Mouse (Mus musculus): Measurements from ENCODE around the gene Surf2. TPM values are rescaled to one million over a fixed set of nuclear protein-coding genes. Genes with fewer than 3 reads are reported as not detected.

Gene Surf2
- polyA plus RNA-seq, 1 experiment from 2014 or later, result 39.4 TPM

DNA sequence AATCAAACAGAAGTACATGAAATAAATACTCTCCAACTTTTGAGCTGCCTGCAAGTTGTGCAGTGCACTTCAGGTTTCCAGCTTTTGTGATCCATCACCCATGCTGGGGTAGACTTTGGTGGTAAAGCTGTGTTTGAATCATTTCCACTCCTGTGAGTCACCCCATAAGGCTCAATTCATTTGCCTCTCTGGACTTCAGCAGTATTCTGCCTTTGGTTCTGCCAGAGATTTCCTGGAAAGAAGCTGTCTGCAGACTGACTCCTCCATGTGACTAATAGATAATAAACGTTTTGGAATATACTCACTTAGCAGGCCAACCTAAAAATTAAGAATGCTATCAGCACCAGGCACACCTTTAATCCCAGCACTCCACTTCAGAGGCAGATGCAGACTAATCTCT is 15.4 kb upstream of the Surf2 start:
- 65% methylated on average over 1 of the region's 1 CpGs for WGBS
- Histone ChIP-seq H3K27ac (no peak overlapping the region), H3K9me3 (replicated peaks; ENCODE audit: low read length) (no peaks in the 10 kb centered on the region), H3K4me2 (ENCODE audit: low read length) (no peak overlapping the region), H3K4me3 (replicated peaks; ENCODE audit: low read depth, low read length) (no peak overlapping the region), H3K9ac (ENCODE audit: low read depth, low read length) (no peak overlapping the region), H3K36me3 (ENCODE audit: insufficient read depth, low read length) (peaks cover 34% of the 10 kb centered on the region), H3K27me3 (ENCODE audit: insufficient read depth, low read length) (no peaks in the 10 kb centered on the region), H3K4me1 (replicated peaks; ENCODE audit: insufficient read depth, low read length) (peaks cover 9% of the 10 kb centered on the region; the same call in 1 of the 2 replicates)
- no peak for TF ChIP-seq CTCF (IDR thresholded peaks at IDR 0.05; ENCODE audit: low read depth)
- no peak for DNase-seq (ENCODE audit: low spot score)
- ATAC-seq (replicated peaks; ENCODE audit: low FRiP score, low read depth), result no peak

- H3K27ac ChIP-seq, result peak overlapping the region; percentile 84
Observed at GRCm38 (mm10) chr2:26901834-26902400, 14.2 kb upstream of the Surf2 start.

DNA sequence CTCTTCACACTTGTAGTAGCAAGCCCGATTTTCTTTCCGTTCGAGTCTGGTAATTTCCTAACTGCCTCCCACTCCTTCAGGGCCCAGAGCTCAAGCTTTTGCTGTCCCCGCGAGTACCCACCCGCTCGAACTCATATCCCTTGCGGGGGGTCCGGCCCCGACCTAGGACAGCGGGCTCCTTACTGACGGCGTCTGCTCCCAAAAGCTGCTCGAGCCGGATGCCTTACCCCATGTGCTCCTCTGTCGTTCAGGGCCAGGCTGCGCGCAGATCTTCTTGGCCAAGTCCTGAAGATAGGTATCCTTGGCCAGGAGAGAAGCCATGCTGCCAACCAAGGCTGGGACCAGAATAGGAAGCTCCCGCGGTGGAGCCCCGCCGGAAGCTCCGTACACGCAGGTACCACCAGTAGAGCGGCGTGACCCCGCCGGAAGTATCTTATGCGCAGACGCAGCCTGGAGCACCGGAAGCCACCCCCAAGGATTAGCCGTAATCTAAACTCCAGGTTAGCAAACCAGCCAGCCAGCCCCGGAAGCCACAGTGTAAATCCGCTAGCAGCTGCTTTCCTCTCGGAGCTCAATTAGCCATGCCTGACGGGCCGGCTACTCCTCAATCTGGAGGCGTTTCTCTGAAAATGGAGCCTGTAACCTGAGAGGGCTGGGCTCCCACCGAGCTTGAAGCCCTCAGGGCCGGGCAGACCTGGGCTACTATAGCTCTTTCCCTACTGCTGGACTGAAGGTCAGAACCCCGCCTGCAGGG is 13.5 kb upstream of the Surf2 start, which contains the start of gene Surf6:
TSS of gene Surf6 (minus strand) at position 413 of the 754 bp plus-strand sequence.
- no peaks in the 10 kb centered on the region for H3K27me3 ChIP-seq (ENCODE audit: insufficient read depth, low read length)
- peak within 1 kb of the TSS; percentile 67 for H3K4me3 ChIP-seq (replicated peaks; ENCODE audit: low read depth, low read length)
- DNase-seq (ENCODE audit: low spot score) (peak; percentile 99), ATAC-seq (replicated peaks; ENCODE audit: low FRiP score, low read depth) (peak; percentile 94)
- H3K27ac ChIP-seq, result peak within 1 kb of the TSS; percentile 84
- under 1% methylated on average over 41 of the region's 41 CpGs for WGBS
- H3K4me1 ChIP-seq (replicated peaks; ENCODE audit: insufficient read depth, low read length), result peaks cover 9% of the 10 kb centered on the region; the same call in 1 of the 2 replicates
- peaks cover 42% of the 10 kb centered on the region for H3K36me3 ChIP-seq (ENCODE audit: insufficient read depth, low read length)
- no peaks in the 10 kb centered on the region for H3K9me3 ChIP-seq (replicated peaks; ENCODE audit: low read length)
- H3K4me2 ChIP-seq (ENCODE audit: low read length), result peak within 1 kb of the TSS; percentile 73
- peak within 1 kb of the TSS; percentile 71 for H3K9ac ChIP-seq (ENCODE audit: low read depth, low read length)
- TF ChIP-seq CTCF (IDR thresholded peaks at IDR 0.05; ENCODE audit: low read depth), result peak; percentile 30; the same call in 1 of the 2 replicates

More at GRCm38 (mm10) chr2:26901834-26902400, 14.2 kb upstream of the Surf2 start:
- Histone ChIP-seq H3K9ac (ENCODE audit: low read depth, low read length) (peak overlapping the region; percentile 71; the same call in 1 of the 2 replicates), H3K9me3 (replicated peaks; ENCODE audit: low read length) (no peaks in the 10 kb centered on the region), H3K27me3 (ENCODE audit: insufficient read depth, low read length) (no peaks in the 10 kb centered on the region), H3K4me3 (replicated peaks; ENCODE audit: low read depth, low read length) (peak overlapping the region; percentile 67), H3K36me3 (ENCODE audit: insufficient read depth, low read length) (peaks cover 43% of the 10 kb centered on the region), H3K4me1 (replicated peaks; ENCODE audit: insufficient read depth, low read length) (peaks cover 9% of the 10 kb centered on the region; the same call in 1 of the 2 replicates), H3K4me2 (ENCODE audit: low read length) (peak overlapping the region; percentile 73)
- 2% methylated on average over 7 of the region's 7 CpGs for WGBS
- ATAC-seq (replicated peaks; ENCODE audit: low FRiP score, low read depth) (no peak), DNase-seq (ENCODE audit: low spot score) (peak; percentile 37)
- TF ChIP-seq CTCF (IDR thresholded peaks at IDR 0.05; ENCODE audit: low read depth), result no peak

DNA sequence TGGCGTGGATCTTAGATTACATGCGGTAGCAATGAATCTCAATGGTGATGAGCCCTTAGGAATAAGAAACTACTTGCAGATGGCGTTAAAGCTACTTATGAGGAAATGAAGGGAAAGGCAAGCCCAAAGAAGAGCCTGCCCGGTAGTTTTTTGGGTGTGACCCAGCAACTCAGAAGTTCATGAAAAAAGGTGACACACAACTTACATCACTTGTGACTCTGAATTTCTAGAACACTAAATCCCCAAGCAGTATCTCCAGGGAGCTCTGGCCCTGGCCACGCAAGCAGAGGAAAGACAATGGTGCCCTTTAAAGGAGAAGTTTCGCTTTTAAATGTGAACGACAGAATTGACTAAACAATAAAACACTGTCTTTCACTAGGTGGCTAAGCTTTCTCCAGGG is 12.9 kb upstream of the Surf2 start:
- DNase-seq (ENCODE audit: low spot score) (no peak), ATAC-seq (replicated peaks; ENCODE audit: low FRiP score, low read depth) (no peak)
- Histone ChIP-seq H3K36me3 (ENCODE audit: insufficient read depth, low read length) (peaks cover 42% of the 10 kb centered on the region), H3K9ac (ENCODE audit: low read depth, low read length) (peak overlapping the region; percentile 71), H3K4me2 (ENCODE audit: low read length) (peak overlapping the region; percentile 73), H3K27me3 (ENCODE audit: insufficient read depth, low read length) (no peaks in the 10 kb centered on the region), H3K9me3 (replicated peaks; ENCODE audit: low read length) (no peaks in the 10 kb centered on the region), H3K4me1 (replicated peaks; ENCODE audit: insufficient read depth, low read length) (peaks cover 9% of the 10 kb centered on the region; the same call in 1 of the 2 replicates), H3K4me3 (replicated peaks; ENCODE audit: low read depth, low read length) (peak overlapping the region; percentile 67), H3K27ac (peak overlapping the region; percentile 84)
- TF ChIP-seq CTCF (IDR thresholded peaks at IDR 0.05; ENCODE audit: low read depth), result no peak
- WGBS, result 9% methylated on average over 7 of the region's 7 CpGs

DNA sequence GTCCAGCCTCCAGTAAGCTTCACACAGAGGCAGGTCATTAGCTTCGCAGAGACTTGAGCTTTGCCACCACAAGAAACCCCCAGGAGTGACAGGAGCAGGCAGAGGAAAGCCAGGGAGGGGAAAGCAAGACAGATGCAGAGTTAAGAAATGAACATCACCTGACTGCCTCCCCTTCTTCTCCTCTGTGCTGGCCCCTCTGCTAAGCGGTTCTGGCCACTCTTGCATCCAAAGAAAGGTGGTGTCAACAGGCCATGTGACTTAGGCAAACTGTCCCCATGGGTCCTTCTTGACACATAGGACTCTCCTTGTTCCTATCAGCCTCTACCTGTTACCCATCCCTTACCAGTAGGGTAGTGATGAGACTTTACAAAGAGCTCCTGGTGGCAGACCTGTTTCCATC is 10.2 kb upstream of the Surf2 start:
- DNase-seq (ENCODE audit: low spot score), result no peak

DNA sequence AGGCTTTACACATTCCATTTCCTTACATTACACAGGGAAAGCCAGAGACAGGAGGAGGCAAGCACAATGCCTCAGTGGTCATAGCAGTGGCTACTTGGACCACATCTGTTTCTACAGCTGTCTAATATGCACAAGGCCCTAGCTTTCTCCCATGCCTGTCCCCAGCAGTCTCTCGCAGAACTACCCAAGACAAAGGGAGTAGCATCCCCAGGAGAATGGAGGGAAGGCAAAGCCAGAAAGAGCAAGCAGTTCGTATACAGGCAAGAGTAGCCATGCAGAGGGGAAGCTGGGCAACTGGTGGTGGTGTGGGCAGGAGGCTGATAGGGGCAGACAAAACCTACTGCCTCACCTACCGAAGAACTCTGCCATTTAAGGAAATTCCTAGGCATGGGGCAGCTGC is 9.7 kb upstream of the Surf2 start:
- no peak overlapping the region for H3K4me3 ChIP-seq (replicated peaks; ENCODE audit: low read depth, low read length)
- H3K4me1 ChIP-seq (replicated peaks; ENCODE audit: insufficient read depth, low read length), result peaks cover 20% of the 10 kb centered on the region; the same call in 1 of the 2 replicates
- peaks cover 31% of the 10 kb centered on the region for H3K36me3 ChIP-seq (ENCODE audit: insufficient read depth, low read length)
- no peak overlapping the region for H3K9ac ChIP-seq (ENCODE audit: low read depth, low read length)
- ATAC-seq (replicated peaks; ENCODE audit: low FRiP score, low read depth) (no peak), DNase-seq (ENCODE audit: low spot score) (no peak)
- H3K4me2 ChIP-seq (ENCODE audit: low read length), result no peak overlapping the region
- H3K9me3 ChIP-seq (replicated peaks; ENCODE audit: low read length), result no peaks in the 10 kb centered on the region
- WGBS, result 94% methylated on average over 3 of the region's 3 CpGs
- no peaks in the 10 kb centered on the region for H3K27me3 ChIP-seq (ENCODE audit: insufficient read depth, low read length)
- no peak overlapping the region for H3K27ac ChIP-seq
- TF ChIP-seq CTCF (IDR thresholded peaks at IDR 0.05; ENCODE audit: low read depth), result no peak

More for the DNA sequence above, 10.2 kb upstream of the Surf2 start:
- Histone ChIP-seq H3K9me3 (replicated peaks; ENCODE audit: low read length) (no peaks in the 10 kb centered on the region), H3K36me3 (ENCODE audit: insufficient read depth, low read length) (peaks cover 31% of the 10 kb centered on the region), H3K4me2 (ENCODE audit: low read length) (no peak overlapping the region), H3K27ac (no peak overlapping the region), H3K4me1 (replicated peaks; ENCODE audit: insufficient read depth, low read length) (peaks cover 20% of the 10 kb centered on the region; the same call in 1 of the 2 replicates), H3K27me3 (ENCODE audit: insufficient read depth, low read length) (no peaks in the 10 kb centered on the region), H3K4me3 (replicated peaks; ENCODE audit: low read depth, low read length) (no peak overlapping the region), H3K9ac (ENCODE audit: low read depth, low read length) (no peak overlapping the region)
- no peak for TF ChIP-seq CTCF (IDR thresholded peaks at IDR 0.05; ENCODE audit: low read depth)
- WGBS, result 95% methylated on average over 2 of the region's 2 CpGs
- no peak for ATAC-seq (replicated peaks; ENCODE audit: low FRiP score, low read depth)

All from kidney, postnatal 0 days (tissue).